Mouse (Mus musculus) olfactory bulb, adult 2 months (tissue): ENCODE measurements around the gene Igsf21. TPM values are rescaled to one million over a fixed set of nuclear protein-coding genes. Genes with fewer than 3 reads are reported as not detected.

ENCODE experiments used
- H3K27ac ChIP-seq: fragments of 200-500 bp; 2 replicates; pipeline ENCODE4 v1.5.1; 2012; ENCODE audit warnings: low read depth, low read length; ENCODE audit not compliant: insufficient read depth
- H3K4me1 ChIP-seq: fragments of 200-500 bp; 2 replicates; pipeline ENCODE4 v1.6.1; 2012; ENCODE audit warnings: low read length; ENCODE audit not compliant: control insufficient read depth, insufficient read depth
- H3K4me3 ChIP-seq: fragments of 200-500 bp; 2 replicates; pipeline ENCODE4 v1.5.1; 2012; ENCODE audit warnings: mild to moderate bottlenecking, low read depth, low read length, moderate library complexity; ENCODE audit not compliant: insufficient read depth
- CTCF ChIP-seq: fragments of 200-500 bp; IDR thresholded peaks from 2 replicates; pipeline ENCODE4 v1.5.1; 2012; ENCODE audit warnings: low read depth, mild to moderate bottlenecking, low read length, moderate library complexity; ENCODE audit not compliant: insufficient read depth
- POLR2A ChIP-seq: fragments of 200-500 bp; IDR thresholded peaks from 2 replicates; pipeline ENCODE4 v1.6.1; 2012; ENCODE audit warnings: mild to moderate bottlenecking, low read depth, low read length, moderate library complexity; ENCODE audit not compliant: insufficient read depth
- WGBS: fragments of 180-500 bp; shearing (Covaris S2); methylation state at CpG from one replicate; pipeline ENCODE4 v1.1.7; 2018; 5-methylcytosine and 5-hydroxymethylcytosine counted together
- polyA plus RNA-seq: library from polyadenylated mRNA; stranded (reverse); fragments of >200 nt; gene quantifications from 2 replicates; pipeline ENCODE4 v1.2.4, GENCODE M21; 2012; ENCODE audit warnings: low replicate concordance; ENCODE audit not compliant: missing spikeins, insufficient read depth, insufficient read length

The Igsf21 gene
- polyA plus RNA-seq, 1 experiment = not detected

DNA sequence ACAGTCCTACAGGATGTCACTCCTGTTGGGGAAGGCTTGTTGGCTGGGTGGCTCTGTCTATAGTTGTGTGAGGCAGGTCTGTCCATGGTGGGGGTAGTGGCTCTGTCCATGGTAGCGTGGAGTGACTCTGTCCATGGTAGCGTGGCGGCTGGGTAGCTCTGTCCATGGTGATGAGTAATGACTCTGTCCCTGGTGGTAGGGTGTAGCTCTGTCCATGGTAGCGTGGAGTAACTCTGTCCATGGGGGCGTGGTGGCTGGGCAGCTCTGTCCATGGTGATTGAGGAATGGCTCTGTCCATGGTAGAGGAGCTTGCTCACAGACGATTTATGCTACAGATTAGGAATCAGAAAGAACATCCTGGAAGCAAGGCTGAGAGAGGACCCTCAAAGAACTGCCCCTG lies 12.4 kb upstream of the Igsf21 start:
- Histone ChIP-seq H3K27ac (no peak overlapping the region), H3K4me3 (no peak overlapping the region), H3K4me1 (peaks cover 5% of the 10 kb centered on the region)
- 69% methylated on average over 6 of the region's 6 CpGs for WGBS
- no peak for TF ChIP-seq POLR2A
- no peak for TF ChIP-seq CTCF

DNA sequence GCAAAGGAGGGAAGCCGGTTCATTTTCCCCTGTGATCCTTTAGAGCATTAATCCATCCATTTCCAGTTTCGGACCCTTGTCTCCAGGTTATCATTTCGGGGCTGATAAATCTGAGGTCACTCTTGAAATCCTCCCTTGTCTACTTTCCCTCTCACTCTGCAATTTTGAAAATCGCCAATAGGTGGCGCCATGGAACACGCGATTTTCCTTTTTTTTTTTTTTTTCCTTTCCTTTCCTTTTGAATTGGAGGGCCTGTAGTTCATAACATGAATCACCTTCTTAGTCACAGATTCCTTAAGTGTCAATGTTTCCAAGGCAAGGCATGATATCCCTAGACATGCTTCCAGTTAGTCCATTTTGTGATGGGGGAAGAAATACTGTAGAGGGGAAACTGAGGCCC lies 5.8 kb upstream of the Igsf21 start:
- Histone ChIP-seq H3K27ac (no peak overlapping the region), H3K4me3 (no peak overlapping the region), H3K4me1 (peaks cover 25% of the 10 kb centered on the region)
- WGBS = 8% methylated on average over 7 of the region's 7 CpGs
- no peak for TF ChIP-seq POLR2A
- no peak for TF ChIP-seq CTCF

DNA sequence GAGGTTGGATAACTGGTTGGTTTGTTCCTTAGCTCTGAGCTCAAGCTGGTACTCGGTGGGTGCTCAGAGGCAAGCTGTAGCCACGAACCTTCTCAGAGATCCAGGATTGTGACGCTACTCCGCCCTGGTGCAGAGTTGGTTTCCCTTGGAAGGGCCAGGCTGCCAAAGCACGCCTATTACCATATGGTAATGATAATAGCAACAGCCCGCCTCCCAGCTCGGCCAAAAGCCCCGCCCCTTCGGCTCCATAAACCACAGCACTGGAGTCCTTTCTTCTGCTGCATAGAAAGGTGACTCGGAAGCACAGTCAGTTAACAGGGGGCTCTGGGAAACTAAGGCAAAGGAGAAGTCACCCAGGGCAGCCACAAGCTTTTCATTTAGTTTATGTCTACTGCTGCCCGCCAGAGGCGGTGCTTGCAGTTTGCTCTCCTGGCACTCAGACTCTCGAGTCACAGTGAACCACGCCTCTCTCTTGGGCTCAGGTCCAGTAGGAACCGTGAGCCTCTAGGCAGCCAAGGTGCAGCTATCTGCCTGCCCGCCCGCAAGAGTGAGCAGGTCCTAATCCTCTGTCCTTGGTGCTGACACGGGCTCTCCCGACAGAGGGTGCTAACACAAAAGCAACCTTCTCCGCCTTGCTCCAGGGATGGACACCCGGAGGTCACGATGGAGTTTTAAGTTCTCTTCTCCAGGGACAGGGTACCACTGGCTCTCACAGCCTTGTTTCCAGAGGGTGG lies 2.6 kb upstream of the Igsf21 start:
- Histone ChIP-seq H3K4me1 (peaks cover 38% of the 10 kb centered on the region), H3K4me3 (no peak overlapping the region), H3K27ac (no peak overlapping the region)
- 8% methylated on average over 22 of the region's 22 CpGs for WGBS
- TF ChIP-seq CTCF = peak; percentile 50
- TF ChIP-seq POLR2A = no peak

DNA sequence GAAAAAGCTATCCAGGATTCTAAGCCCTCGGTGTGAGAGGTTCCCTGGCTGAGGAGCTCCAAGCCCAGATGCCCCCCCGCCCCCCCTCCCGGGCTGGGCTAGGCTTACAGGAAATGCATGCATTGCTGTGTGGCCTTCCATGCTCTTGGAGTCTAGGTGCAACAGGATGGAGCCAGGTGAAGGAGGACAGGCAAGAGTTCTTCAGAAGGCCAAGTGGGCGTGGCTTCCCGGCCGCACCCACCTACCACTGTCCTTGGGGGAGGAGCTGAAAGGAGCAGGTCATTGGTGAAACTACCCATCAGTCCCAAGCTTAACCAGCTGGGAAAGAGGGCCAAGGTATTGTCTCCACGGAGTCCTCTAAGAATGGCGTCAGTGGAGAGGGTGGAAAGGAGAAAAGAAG lies 1.8 kb upstream of the Igsf21 start:
- Histone ChIP-seq H3K27ac (no peak overlapping the region), H3K4me1 (peaks cover 44% of the 10 kb centered on the region), H3K4me3 (no peak overlapping the region)
- WGBS = 16% methylated on average over 8 of the region's 8 CpGs
- TF ChIP-seq CTCF = no peak
- TF ChIP-seq POLR2A = no peak

DNA sequence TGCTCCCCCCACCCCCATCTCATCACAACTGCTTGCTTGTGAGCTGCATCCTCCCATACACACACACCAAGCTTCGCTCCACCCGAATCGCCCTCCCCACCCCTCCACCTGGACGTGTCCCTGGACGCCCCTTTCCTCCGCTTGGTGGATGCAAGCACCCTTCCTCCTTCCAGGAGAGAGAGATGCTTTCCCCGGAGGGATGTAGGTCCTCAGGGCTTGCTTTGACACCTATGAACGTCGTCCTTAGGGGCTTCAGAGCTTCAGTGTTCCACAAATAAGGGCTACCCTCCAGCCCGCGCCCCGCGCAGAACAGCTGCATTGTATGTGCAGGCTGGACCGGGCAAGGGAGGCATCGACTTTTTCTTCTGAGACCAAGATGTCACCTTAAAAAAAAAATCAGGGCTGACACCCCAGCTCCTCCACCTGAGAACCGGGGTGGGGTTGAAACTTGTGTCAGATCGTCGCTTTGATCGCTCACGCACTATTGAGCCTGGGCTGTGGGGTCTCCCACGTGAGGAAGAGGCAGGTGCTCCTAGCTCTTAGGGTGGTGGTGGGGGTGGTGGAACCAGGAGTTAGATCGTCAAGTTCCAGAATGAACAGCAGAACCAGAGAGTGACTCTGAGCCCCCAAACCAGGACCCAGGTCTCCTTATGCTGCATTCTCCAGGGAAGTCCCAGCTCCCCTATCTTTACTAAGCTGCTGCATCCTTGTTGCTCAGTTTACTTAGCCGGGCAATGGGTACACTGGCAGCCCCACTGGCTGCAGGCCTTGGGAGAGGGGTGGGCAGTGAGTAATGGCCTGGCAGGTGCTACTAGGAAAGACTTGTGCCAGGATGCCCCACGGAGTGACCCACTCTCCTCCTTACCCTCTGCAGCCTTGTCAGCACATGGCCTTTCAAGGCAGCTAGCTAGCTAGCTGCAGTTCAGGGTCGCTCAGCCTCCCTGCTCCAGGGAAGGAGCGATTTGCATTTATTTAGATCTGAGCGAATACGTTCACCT lies 721 bp upstream of the Igsf21 start:
- Histone ChIP-seq H3K4me3 (peak overlapping the region; percentile 79), H3K27ac (no peak overlapping the region), H3K4me1 (peaks cover 45% of the 10 kb centered on the region)
- 22% methylated on average over 28 of the region's 28 CpGs for WGBS
- TF ChIP-seq CTCF (no peak), POLR2A (no peak)

DNA sequence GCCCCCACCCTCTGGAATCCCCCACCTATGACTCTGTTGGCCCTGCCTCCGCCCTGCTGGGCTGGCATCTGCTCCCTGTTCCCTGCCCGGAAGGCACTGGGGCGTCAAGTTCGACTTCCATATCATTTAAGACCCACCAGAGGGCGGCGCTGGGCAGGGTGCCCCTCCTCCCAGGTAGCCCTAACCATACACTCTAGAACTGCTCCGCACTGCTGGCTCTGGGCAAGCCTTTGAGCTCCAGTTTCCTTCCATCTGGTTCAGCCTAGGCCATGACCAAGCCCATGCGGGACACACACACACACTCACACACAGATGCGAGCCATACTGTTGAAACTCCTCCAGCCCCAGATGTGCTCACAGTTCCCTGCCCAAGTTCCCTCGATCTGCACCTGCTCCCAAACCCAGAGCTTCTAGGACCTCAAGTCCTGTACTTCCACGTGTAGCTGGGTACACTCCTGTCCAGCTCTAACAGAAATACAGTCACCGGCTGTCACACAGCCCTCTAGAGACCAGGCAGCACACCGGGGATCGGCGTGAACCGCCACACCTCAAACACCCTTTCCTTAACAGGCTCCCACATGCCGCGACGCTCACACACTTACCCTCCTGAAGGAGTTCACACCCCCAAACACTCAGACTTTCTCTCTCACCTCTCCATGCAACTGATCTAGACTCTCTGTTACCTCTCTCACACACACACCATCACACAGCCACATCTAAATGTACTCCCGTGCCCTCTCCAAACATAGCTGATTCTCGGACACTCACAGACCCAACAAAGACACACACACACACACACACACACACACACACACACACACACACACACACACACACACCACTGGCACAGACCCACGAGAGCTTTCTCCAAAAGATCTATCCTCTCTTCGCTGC lies 1.1 kb downstream of the Igsf21 start:
- Histone ChIP-seq H3K4me3 (peak overlapping the region; percentile 79), H3K4me1 (peaks cover 45% of the 10 kb centered on the region), H3K27ac (peak overlapping the region; percentile 67)
- WGBS = 2% methylated on average over 23 of the region's 23 CpGs
- TF ChIP-seq CTCF = no peak

DNA sequence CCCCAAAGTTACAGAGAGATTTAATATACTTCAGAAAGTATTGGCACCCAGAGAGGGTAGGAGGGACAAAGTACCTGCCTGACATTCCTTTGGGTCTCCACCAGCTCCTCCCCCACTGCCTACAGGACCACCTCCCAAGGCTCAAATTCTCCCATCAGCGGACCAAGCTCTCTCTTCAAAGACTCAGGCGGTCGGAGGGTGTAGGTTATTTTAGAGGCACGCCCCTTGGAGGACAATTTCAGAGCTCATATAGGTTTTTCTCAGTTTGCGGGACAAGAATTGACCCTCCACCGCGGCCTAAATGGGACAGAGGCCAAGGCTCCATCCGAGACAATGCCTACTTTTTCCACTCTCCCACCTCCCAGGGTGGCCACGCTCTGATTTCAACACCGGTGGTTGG lies 1.7 kb downstream of the Igsf21 start:
- WGBS = 3% methylated on average over 10 of the region's 10 CpGs

DNA sequence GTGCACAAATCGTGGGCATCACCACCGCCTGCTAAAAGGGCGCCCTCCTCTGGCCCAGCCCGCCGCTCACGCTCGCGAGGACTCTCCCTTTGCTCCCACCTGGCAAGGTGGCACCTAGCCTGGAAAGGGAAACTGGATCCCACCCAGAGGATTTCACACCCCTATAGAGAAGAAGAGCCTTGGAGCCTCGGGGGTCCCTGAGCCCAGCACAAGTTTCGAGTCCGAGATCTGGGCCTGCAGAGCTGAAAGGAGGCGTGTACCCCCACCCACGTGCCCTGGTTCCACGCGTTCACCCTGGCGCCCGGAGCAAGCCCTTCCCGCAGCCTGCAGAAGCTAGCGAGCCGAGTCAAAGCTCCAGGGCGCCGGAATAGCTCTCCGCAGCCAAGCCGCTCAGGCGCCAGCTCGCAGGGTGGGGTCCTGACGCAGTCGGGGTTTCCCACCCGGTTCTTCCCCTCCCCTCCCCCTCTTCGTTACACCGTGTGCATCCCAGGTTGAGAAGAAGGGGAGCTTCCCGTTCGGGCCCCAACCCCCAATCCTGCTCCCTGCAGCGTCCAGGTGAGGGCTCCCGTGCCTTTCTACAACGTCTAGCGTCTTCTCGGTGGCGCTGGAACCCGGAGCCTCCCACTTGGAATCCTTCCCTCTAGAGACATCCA lies 2.3 kb downstream of the Igsf21 start:
- Histone ChIP-seq H3K27ac (no peak overlapping the region), H3K4me1 (peaks cover 42% of the 10 kb centered on the region), H3K4me3 (peak overlapping the region; percentile 79)
- no peak for TF ChIP-seq POLR2A
- peak; percentile 24; the same call in 1 of the 2 replicates for TF ChIP-seq CTCF
- 2% methylated on average over 40 of the region's 40 CpGs for WGBS

More for the DNA sequence above, 1.7 kb downstream of the Igsf21 start:
- Histone ChIP-seq H3K4me1 (peaks cover 45% of the 10 kb centered on the region), H3K27ac (no peak overlapping the region), H3K4me3 (peak overlapping the region; percentile 79)
- TF ChIP-seq POLR2A (no peak), CTCF (no peak)
